Mouse (Mus musculus) CH12.LX (cell line): ENCODE measurements at regions not wholly inside any gene's neighbourhood (a gene's known extent, or its start where the extent isn't known, plus 50 kb on each side); places are given as distances from the start of the nearest gene placed in this dataset.

Experiments
- CTCF ChIP-seq, 2 experiments: IDR thresholded peaks in 1 of 2; conservative IDR thresholded peaks in 1 of 2; 2 replicates each; pipeline ENCODE4 v1.5.1; 2011 to 2012; ENCODE audit warnings: low read depth in 2 of 2, low read length in 2 of 2, improper control_type of control experiment in 1 of 2, inconsistent platforms in 1 of 2, mild to moderate bottlenecking in 1 of 2, moderate library complexity in 1 of 2
- EP300 ChIP-seq: IDR thresholded peaks from 2 replicates; pipeline ENCODE4 v1.6.1; 2011; ENCODE audit warnings: low read length, improper control_type of control experiment
- KAT2A ChIP-seq: IDR thresholded peaks from 2 replicates; pipeline ENCODE4 v1.6.1; 2012; ENCODE audit warnings: low read length, improper control_type of control experiment, inconsistent platforms; ENCODE audit not compliant: insufficient replicate concordance
- MAFK ChIP-seq: IDR thresholded peaks from 2 replicates; pipeline ENCODE4 v1.6.1; 2011; ENCODE audit warnings: low read length, improper control_type of control experiment; ENCODE audit not compliant: insufficient replicate concordance
- MXI1 ChIP-seq: IDR thresholded peaks from 2 replicates; pipeline ENCODE4 v1.6.1; 2011; ENCODE audit warnings: mild to moderate bottlenecking, low read depth, low read length, improper control_type of control experiment
- POLR2A ChIP-seq: IDR thresholded peaks from 2 replicates; pipeline ENCODE4 v1.6.1; 2011; ENCODE audit warnings: low read depth, mild to moderate bottlenecking, improper control_type of control experiment, low read length
- SMC3 ChIP-seq: IDR thresholded peaks from 2 replicates; pipeline ENCODE4 v1.6.1; 2011; ENCODE audit warnings: low read depth, low read length, improper control_type of control experiment
- TBP ChIP-seq: conservative IDR thresholded peaks from 2 replicates; pipeline ENCODE4 v1.6.1; 2011; ENCODE audit warnings: low read depth, low read length, improper control_type of control experiment
- USF1 ChIP-seq: IDR thresholded peaks from 2 replicates; pipeline ENCODE4 v1.6.1; 2014; ENCODE audit warnings: low read depth, mild to moderate bottlenecking, inconsistent platforms, low read length, improper control_type of control experiment
- ZMIZ1 ChIP-seq: IDR thresholded peaks from 2 replicates; pipeline ENCODE4 v1.6.1; 2012; ENCODE audit warnings: low read depth, mild to moderate bottlenecking, inconsistent platforms, low read length, improper control_type of control experiment

DNA sequence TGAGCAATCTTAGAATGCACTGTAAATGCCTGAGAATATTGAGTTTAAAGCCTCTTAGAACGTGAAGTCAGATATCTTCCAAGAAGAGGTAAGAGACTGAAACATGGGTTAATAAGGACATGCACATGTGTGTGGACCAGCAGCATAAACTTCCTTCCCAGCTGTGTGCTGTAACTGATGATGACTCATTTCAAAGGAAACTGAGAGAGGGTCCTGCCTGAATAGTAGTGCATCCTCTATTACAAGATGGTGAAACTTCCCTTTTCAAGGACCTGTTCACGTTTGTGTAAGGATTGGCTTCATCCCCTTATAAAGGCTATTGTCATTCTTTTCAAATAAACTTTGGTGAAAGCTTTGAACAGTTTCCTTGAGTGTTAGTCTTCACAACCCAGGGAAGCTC lies 363.4 kb upstream of the Mmadhc start:
- TF ChIP-seq CTCF (conservative IDR thresholded peaks at IDR 0.05 in 1 of 2, IDR thresholded peaks at IDR 0.05 in 1 of 2; ENCODE audit: low read depth in 2 of 2, low read length in 2 of 2) (no peak), EP300 (no peak), POLR2A (no peak), MAFK (no peak), KAT2A (no peak), ZMIZ1 (no peak), MXI1 (no peak), SMC3 (no peak), TBP (no peak), USF1 (no peak)
